Mouse (Mus musculus): ENCODE measurements at regions not wholly inside any gene's neighbourhood (a gene's known extent, or its start where the extent isn't known, plus 50 kb on each side); places are given as distances from the start of the nearest gene placed in this dataset.

DNA sequence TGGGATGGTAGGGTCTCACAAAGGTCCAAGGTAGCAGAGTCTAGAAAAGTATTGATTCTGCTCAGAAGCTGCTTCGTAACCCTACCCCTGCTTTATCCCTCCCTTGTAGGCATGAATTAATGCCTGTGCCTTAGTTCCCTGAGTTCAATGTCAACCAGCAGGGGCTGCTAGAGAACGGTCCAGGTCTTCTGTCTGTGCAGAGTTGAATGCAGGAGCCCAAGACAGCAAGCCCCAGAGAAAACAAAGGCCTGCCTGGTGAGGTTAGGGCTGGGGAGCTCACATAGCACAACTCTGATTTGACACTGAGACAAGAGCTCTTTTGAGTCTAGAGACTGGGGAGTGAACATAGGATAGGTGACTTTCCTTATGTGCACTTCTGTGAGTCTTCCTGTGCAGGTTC, 56.6 kb downstream of the Olig3 start:
- TF ChIP-seq CTCF (IDR thresholded peaks at IDR 0.05; ENCODE audit: extremely low read depth, insufficient read length, insufficient replicate concordance, low read depth, low read length) = peak; percentile 23; the same call in 1 of the 2 replicates
- TF ChIP-seq POLR2A (IDR thresholded peaks at IDR 0.05; ENCODE audit: low read depth, low read length) = no peak

Data from small intestine, adult 2 months (tissue).